ENCODE assay signal across 8 mouse cellular contexts in the genomic region with DNA sequence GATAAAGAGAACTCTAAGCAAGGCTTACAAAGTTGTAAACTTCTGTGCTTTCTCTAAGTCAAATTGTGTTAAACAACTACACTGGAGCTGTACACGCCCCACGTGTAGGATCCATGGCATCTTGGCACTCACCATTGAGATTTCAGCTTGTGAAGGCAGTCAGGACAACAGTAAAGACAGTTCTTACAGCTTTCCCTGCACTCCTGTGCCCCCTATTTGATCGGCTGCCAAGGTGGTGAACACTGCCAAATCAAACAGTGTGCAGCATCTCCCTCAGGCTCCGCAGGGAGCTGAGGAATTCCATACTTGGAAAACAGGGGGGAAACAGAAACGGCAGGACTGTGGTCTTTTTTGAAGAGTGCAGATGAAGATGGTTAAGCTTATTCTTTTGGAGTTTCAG.
DNase-seq lines count a peak whose midpoint lies in the region; ATAC-seq and TF ChIP-seq lines count a peak whose summit lies in the region.
"Had no signal": no experiment of that assay in that cellular context is flagged by ENCODE, and none has a peak within 500 bp of the region (broad histone marks: within the 10 kb centered on the region; RNA-seq: fewer than 3 reads in every experiment).

No protein-coding gene starts in this region.

- no peaks in the 10 kb centered on the region for H3K9me3 ChIP-seq in hindbrain, embryonic 14.5 days (ENCODE audit: control insufficient read depth, low read length)
- H3K9me3 ChIP-seq in hindbrain, embryonic 10.5 days: no peaks in the 10 kb centered on the region
- no peaks in the 10 kb centered on the region for H3K9me3 ChIP-seq in lung, embryonic 16.5 days (ENCODE audit: control insufficient read depth, low read length)
- no peaks in the 10 kb centered on the region for H3K9me3 ChIP-seq in forebrain, embryonic 16.5 days (ENCODE audit: control insufficient read depth, low read length)

- H3K4me1 ChIP-seq in hindbrain, embryonic 14.5 days (replicated peaks; ENCODE audit: control insufficient read depth, insufficient read depth, low read length): no peaks in the 10 kb centered on the region; the same call in 1 of the 2 replicates
- peaks cover 19% of the 10 kb centered on the region; the same call in 1 of the 2 replicates for H3K4me1 ChIP-seq in hindbrain, embryonic 10.5 days (replicated peaks)
- H3K4me1 ChIP-seq in lung, embryonic 16.5 days (replicated peaks; ENCODE audit: control insufficient read depth, insufficient read depth, low read length): peaks cover 6% of the 10 kb centered on the region
- H3K4me1 ChIP-seq in lung, adult 2 months (ENCODE audit: control insufficient read depth, insufficient read depth, low read length): no peaks in the 10 kb centered on the region
- no peaks in the 10 kb centered on the region; the same call in 1 of the 2 replicates for H3K4me1 ChIP-seq in forebrain, embryonic 16.5 days (replicated peaks; ENCODE audit: control insufficient read depth, insufficient read depth, low read length)

- no peak overlapping the region for H3K27ac ChIP-seq in hindbrain, embryonic 14.5 days
- no peak overlapping the region for H3K27ac ChIP-seq in hindbrain, embryonic 10.5 days
- no peak overlapping the region for H3K27ac ChIP-seq in lung, embryonic 16.5 days (ENCODE audit: low read length)
- H3K27ac ChIP-seq in forebrain, embryonic 16.5 days (ENCODE audit: low read length): no peak overlapping the region

- ATAC-seq in hindbrain, embryonic 14.5 days (ENCODE audit: low FRiP score): peak; percentile 11; the same call in 1 of the 2 replicates
- ATAC-seq in lung, embryonic 16.5 days (ENCODE audit: low read depth): peak; percentile 54
- peak; percentile 62; the same call in 1 of the 2 replicates for ATAC-seq in forebrain, embryonic 16.5 days
- ATAC-seq: Patski had no signal

- peak; percentile 72 for DNase-seq in hindbrain, embryonic 14.5 days (ENCODE audit: low spot score)
- no peak for DNase-seq in hindbrain, embryonic 10.5 days (ENCODE audit: low spot score)
- DNase-seq in lung, adult 2 months: no peak
- DNase-seq in adrenal gland, postnatal 14 days: peak; percentile 66
- no peak for DNase-seq in B cell, adult 2 months

- no peak overlapping the region for H3K4me2 ChIP-seq in hindbrain, embryonic 14.5 days (replicated peaks)
- H3K4me2 ChIP-seq in lung, embryonic 16.5 days (ENCODE audit: low read depth, low read length): no peak overlapping the region
- no peak overlapping the region for H3K4me2 ChIP-seq in forebrain, embryonic 16.5 days (ENCODE audit: low read length)

- TF ChIP-seq CTCF in lung, adult 2 months (IDR thresholded peaks at IDR 0.05; ENCODE audit: insufficient read depth, low read length): no peak

- WGBS in hindbrain, embryonic 14.5 days: 48% methylated on average over 5 of the region's 5 CpGs
- WGBS in hindbrain, embryonic 10.5 days: 73% methylated on average over 5 of the region's 5 CpGs
- 17% methylated on average over 5 of the region's 5 CpGs for WGBS in lung, embryonic 16.5 days
- WGBS in lung, adult 2 months: 33% methylated on average over 5 of the region's 5 CpGs
- 30% methylated on average over 5 of the region's 5 CpGs for WGBS in forebrain, embryonic 16.5 days

- no peak for TF ChIP-seq POLR2A in lung, adult 2 months (IDR thresholded peaks at IDR 0.05; ENCODE audit: borderline replicate concordance, extremely low read depth, low read depth, low read length)

- H3K36me3 ChIP-seq in hindbrain, embryonic 14.5 days (replicated peaks; ENCODE audit: control insufficient read depth, insufficient read depth): no peaks in the 10 kb centered on the region
- no peaks in the 10 kb centered on the region for H3K36me3 ChIP-seq in hindbrain, embryonic 10.5 days
- no peaks in the 10 kb centered on the region for H3K36me3 ChIP-seq in lung, embryonic 16.5 days (ENCODE audit: control insufficient read depth, insufficient read depth, low read length)
- H3K36me3 ChIP-seq in forebrain, embryonic 16.5 days (ENCODE audit: control insufficient read depth, insufficient read depth): no peaks in the 10 kb centered on the region

- H3K9ac ChIP-seq in hindbrain, embryonic 14.5 days: no peak overlapping the region
- H3K9ac ChIP-seq in lung, embryonic 16.5 days (ENCODE audit: low read length): no peak overlapping the region
- H3K9ac ChIP-seq in forebrain, embryonic 16.5 days (replicated peaks; ENCODE audit: low read depth, low read length): no peak overlapping the region

- H3K4me3 ChIP-seq in hindbrain, embryonic 14.5 days (replicated peaks; ENCODE audit: low read length): no peak overlapping the region
- no peak overlapping the region for H3K4me3 ChIP-seq in hindbrain, embryonic 10.5 days
- no peak overlapping the region for H3K4me3 ChIP-seq in lung, embryonic 16.5 days (ENCODE audit: low read length)
- no peak overlapping the region for H3K4me3 ChIP-seq in lung, adult 2 months (replicated peaks; ENCODE audit: extremely low read depth, low read depth, low read length)
- no peak overlapping the region for H3K4me3 ChIP-seq in forebrain, embryonic 16.5 days (replicated peaks; ENCODE audit: low read length)

- H3K27me3 ChIP-seq in hindbrain, embryonic 14.5 days (ENCODE audit: control insufficient read depth, insufficient read depth, low read length): no peaks in the 10 kb centered on the region
- H3K27me3 ChIP-seq in hindbrain, embryonic 10.5 days (ENCODE audit: insufficient read depth, poor library complexity, severe bottlenecking): no peaks in the 10 kb centered on the region
- no peaks in the 10 kb centered on the region for H3K27me3 ChIP-seq in lung, embryonic 16.5 days (ENCODE audit: control insufficient read depth, insufficient read depth, low read depth, low read length)
- H3K27me3 ChIP-seq in forebrain, embryonic 16.5 days (replicated peaks; ENCODE audit: control insufficient read depth, insufficient read depth, low read length): no peaks in the 10 kb centered on the region

Comparison
In these comparisons a context has a peak if more than half of its experiments do, and no peak if none do; other contexts are left out.
1. DNase-seq: peak in hindbrain, embryonic 14.5 days (single experiment) and adrenal gland, postnatal 14 days (single experiment); none in hindbrain, embryonic 10.5 days (single experiment), lung, adult 2 months (single experiment) and B cell, adult 2 months (0 of 2).
2. ATAC-seq: peak in every context shown above with its lines; median percentile 62 in forebrain, embryonic 16.5 days; 54 in lung, embryonic 16.5 days; 11 in hindbrain, embryonic 14.5 days.